Mouse (Mus musculus) limb, embryonic 13.5 days (tissue): ENCODE data around the gene Hist1h4b. TPM values are rescaled to one million over a fixed set of nuclear protein-coding genes. Genes with fewer than 3 reads are reported as not detected.
"Not testable (repeated sequence)": the region's sequence is repeated elsewhere in the genome, so short reads cannot be mapped to it uniquely, and the experiment has no call there.

Source experiments
- ATAC-seq: fragments of 200-750 bp; cut with Nextera tagmentation; 2 replicates; pipeline ENCODE4 v1.8.0; 2017; ENCODE audit warnings: low read depth, moderate number of reproducible peaks, moderate TSS enrichment; ENCODE audit not compliant: low FRiP score
- H3K27ac ChIP-seq: fragments of 300-500 bp; sonication (generic); 2 replicates; pipeline ENCODE4 v1.5.1; 2015; ENCODE audit warnings: inconsistent platforms, mild to moderate bottlenecking, moderate library complexity
- H3K27me3 ChIP-seq: fragments of 300-500 bp; sonication (generic); 2 replicates; pipeline ENCODE4 v1.6.1; 2015; ENCODE audit warnings: mild to moderate bottlenecking, inconsistent platforms
- H3K36me3 ChIP-seq: fragments of 300-500 bp; sonication (generic); 2 replicates; pipeline ENCODE4 v1.6.1; 2015; ENCODE audit warnings: inconsistent platforms, mild to moderate bottlenecking, moderate library complexity
- H3K4me1 ChIP-seq: fragments of 300-500 bp; sonication (generic); 2 replicates; pipeline ENCODE4 v1.6.1; 2015; ENCODE audit warnings: inconsistent platforms
- H3K4me2 ChIP-seq: fragments of 300-500 bp; sonication (generic); replicated peaks from 2 replicates; pipeline ENCODE4 v1.6.1; 2015; ENCODE audit warnings: inconsistent platforms, mild to moderate bottlenecking, moderate library complexity
- H3K4me3 ChIP-seq: fragments of 300-500 bp; sonication (generic); 2 replicates; pipeline ENCODE4 v1.5.1; 2015; ENCODE audit warnings: moderate library complexity, mild to moderate bottlenecking, inconsistent platforms
- H3K9ac ChIP-seq: fragments of 300-500 bp; sonication (generic); 2 replicates; pipeline ENCODE4 v1.6.1; 2015; ENCODE audit warnings: mild to moderate bottlenecking, inconsistent platforms
- H3K9me3 ChIP-seq: fragments of 300-500 bp; sonication (generic); 2 replicates; pipeline ENCODE4 v1.6.1; 2016; ENCODE audit warnings: inconsistent platforms
- WGBS: fragments of 180-500 bp; shearing (Covaris S2); methylation state at CpG from one replicate; pipeline ENCODE4 v1.1.7; 2015; 5-methylcytosine and 5-hydroxymethylcytosine counted together
- polyA plus RNA-seq: library from polyadenylated mRNA; unstranded; fragments of >200 nt; fragmentation: Nextera tagmentation; extraction: Ambion mirVana; gene quantifications from 2 replicates; pipeline ENCODE4 v1.2.1, GENCODE M21; 2015

The Hist1h4b gene
- polyA plus RNA-seq, 1 experiment from 2014 or later: 7.2 TPM

GRCm38 (mm10) chr13:23743215-23743614 is 13.6 kb upstream of the Hist1h4b start:
- no peak overlapping the region for H3K4me3 ChIP-seq
- peaks cover 29% of the 10 kb centered on the region for H3K4me1 ChIP-seq
- H3K9me3 ChIP-seq: no peaks in the 10 kb centered on the region
- WGBS: 82% methylated on average over 5 of the region's 5 CpGs
- no peaks in the 10 kb centered on the region for H3K36me3 ChIP-seq
- H3K9ac ChIP-seq: no peak overlapping the region
- no peak overlapping the region for H3K27ac ChIP-seq
- H3K27me3 ChIP-seq: no peaks in the 10 kb centered on the region
- no peak overlapping the region for H3K4me2 ChIP-seq
- no peak for ATAC-seq

GRCm38 (mm10) chr13:23743963-23744362 is 12.8 kb upstream of the Hist1h4b start:
- no peaks in the 10 kb centered on the region for H3K9me3 ChIP-seq
- H3K27me3 ChIP-seq: no peaks in the 10 kb centered on the region
- H3K27ac ChIP-seq: peak overlapping the region; percentile 72; the same call in 1 of the 2 replicates
- peaks cover 34% of the 10 kb centered on the region for H3K4me1 ChIP-seq
- H3K4me2 ChIP-seq: peak overlapping the region; percentile 69
- WGBS: 40% methylated on average over 4 of the region's 4 CpGs
- no peaks in the 10 kb centered on the region for H3K36me3 ChIP-seq
- ATAC-seq: no peak
- H3K4me3 ChIP-seq: peak overlapping the region; percentile 49
- H3K9ac ChIP-seq: peak overlapping the region; percentile 69

DNA sequence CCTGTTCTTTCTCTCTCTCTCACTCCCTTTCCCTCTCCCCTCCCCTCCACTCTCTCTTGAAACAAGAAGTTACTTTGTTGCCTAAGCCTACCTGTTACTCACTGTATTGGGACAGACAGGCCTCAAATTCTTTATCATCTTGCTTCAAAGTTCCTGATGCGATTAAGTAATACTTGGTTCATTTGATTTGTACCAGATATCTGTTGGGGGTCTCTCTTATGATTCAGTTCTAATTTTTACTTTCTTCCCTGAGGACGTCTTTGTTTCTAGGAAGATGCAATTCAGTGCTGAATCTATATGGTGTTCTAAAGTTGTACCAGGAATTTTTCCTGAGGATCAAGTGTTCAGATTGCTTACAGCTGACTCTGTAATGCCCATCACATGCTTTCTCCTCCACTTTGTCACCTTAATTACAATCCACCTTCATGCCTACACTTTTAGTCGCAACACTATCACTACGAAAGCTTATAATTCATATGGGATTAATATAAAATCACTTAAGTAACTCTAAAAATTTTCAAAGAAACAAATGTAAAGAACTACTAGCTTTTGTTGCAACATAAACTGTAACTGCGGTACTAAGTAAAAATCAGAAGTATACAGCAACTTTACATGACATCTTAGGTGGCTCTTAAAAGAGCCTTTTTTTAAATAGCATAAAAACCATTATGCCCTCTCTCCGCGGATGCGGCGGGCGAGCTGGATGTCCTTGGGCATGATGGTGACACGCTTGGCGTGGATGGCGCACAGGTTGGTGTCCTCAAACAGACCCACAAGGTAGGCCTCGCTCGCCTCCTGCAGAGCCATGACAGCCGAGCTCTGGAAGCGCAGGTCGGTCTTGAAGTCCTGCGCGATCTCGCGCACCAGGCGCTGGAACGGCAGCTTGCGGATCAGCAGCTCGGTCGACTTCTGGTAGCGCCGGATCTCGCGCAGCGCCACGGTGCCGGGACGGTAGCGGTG is 12.1 kb upstream of the Hist1h4b start:
- Histone ChIP-seq H3K27me3 (no peaks in the 10 kb centered on the region), H3K9ac (peak overlapping the region; percentile 69), H3K36me3 (no peaks in the 10 kb centered on the region), H3K4me2 (peak overlapping the region; percentile 69), H3K4me3 (peak overlapping the region; percentile 49), H3K27ac (peak overlapping the region; percentile 72), H3K4me1 (peaks cover 34% of the 10 kb centered on the region), H3K9me3 (no peaks in the 10 kb centered on the region)
- no peak for ATAC-seq
- WGBS: under 1% methylated on average over 22 of the region's 36 CpGs

GRCm38 (mm10) chr13:23745381-23746161 is 11.2 kb upstream of the Hist1h4b start, which contains the start of gene Hist1h3c:
Gene Hist1h3c (minus strand): TSS chr13:23745602.
- H3K4me2 ChIP-seq: peak within 1 kb of the TSS; percentile 69
- H3K4me1 ChIP-seq: peaks cover 30% of the 10 kb centered on the region
- no peaks in the 10 kb centered on the region for H3K36me3 ChIP-seq
- H3K9me3 ChIP-seq: no peaks in the 10 kb centered on the region
- peak within 1 kb of the TSS; percentile 73 for H3K9ac ChIP-seq
- ATAC-seq: peak; percentile 74
- H3K27ac ChIP-seq: peak within 1 kb of the TSS; percentile 99
- peak within 1 kb of the TSS; percentile 49 for H3K4me3 ChIP-seq
- no peaks in the 10 kb centered on the region for H3K27me3 ChIP-seq
- WGBS: under 1% methylated on average over 28 of the region's 28 CpGs

GRCm38 (mm10) chr13:23746201-23747080 is 10.4 kb upstream of the Hist1h4b start, which contains the start of gene Hist1h2bb:
Gene Hist1h2bb (plus strand): TSS chr13:23746734.
- Histone ChIP-seq H3K4me1 (peaks cover 25% of the 10 kb centered on the region), H3K27ac (peak within 1 kb of the TSS; percentile 99), H3K9ac (peak within 1 kb of the TSS; percentile 73), H3K4me3 (peak within 1 kb of the TSS; percentile 49), H3K4me2 (peak within 1 kb of the TSS; percentile 69)
- not testable (repeated sequence) for H3K27me3 ChIP-seq, H3K9me3 ChIP-seq, H3K36me3 ChIP-seq
- WGBS: under 1% methylated on average over 44 of the region's 58 CpGs
- ATAC-seq: peak; percentile 93

DNA sequence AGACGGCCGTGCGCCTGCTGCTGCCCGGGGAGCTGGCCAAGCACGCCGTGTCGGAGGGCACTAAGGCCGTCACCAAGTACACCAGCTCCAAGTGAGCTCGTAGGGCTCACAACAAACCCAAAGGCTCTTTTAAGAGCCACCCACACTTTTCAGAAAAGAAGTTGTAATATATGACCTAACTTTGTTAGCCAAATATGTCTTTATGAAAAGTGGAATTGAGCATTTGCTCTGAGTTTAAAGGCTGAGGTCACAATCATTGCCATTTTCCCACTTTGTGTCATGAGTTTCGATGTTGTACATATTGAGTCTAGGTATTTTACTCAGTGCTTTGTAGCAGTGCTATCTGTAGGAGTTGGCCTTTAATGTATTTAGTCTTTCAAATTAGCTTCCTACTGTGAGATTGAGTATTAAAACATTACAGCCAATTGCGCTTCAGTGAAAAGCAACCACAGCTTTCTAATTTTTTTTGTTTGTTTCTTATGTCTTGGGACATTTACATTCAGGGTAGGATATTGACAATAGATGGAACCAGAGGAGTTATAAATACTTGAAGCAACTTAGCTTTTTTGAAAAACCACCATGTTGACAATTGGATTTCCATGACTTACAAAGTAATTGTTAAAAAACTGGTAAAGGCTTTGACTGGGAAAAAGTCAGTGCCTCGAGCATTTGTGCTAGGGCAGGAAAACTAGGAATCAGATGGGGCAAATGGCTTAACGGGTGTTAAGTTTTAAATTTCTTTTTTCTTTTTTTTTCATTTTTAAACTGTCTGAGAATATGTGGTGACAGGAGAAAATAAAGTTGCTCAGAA is 9.5 kb upstream of the Hist1h4b start:
- no peak for ATAC-seq
- H3K9ac ChIP-seq: peak overlapping the region; percentile 68
- WGBS: 3% methylated on average over 13 of the region's 13 CpGs

GRCm38 (mm10) chr13:23747892-23748288 is 8.9 kb upstream of the Hist1h4b start:
- Histone ChIP-seq H3K4me2 (peak overlapping the region; percentile 69), H3K4me3 (peak overlapping the region; percentile 49; the same call in 1 of the 2 replicates)
- ATAC-seq: no peak

More for the DNA sequence above, 9.5 kb upstream of the Hist1h4b start:
- no peaks in the 10 kb centered on the region for H3K36me3 ChIP-seq
- peak overlapping the region; percentile 69 for H3K4me2 ChIP-seq
- no peaks in the 10 kb centered on the region for H3K9me3 ChIP-seq
- no peaks in the 10 kb centered on the region for H3K27me3 ChIP-seq
- H3K4me3 ChIP-seq: peak overlapping the region; percentile 49
- H3K27ac ChIP-seq: peak overlapping the region; percentile 99
- H3K4me1 ChIP-seq: peaks cover 25% of the 10 kb centered on the region

GRCm38 (mm10) chr13:23749563-23750121 is 7.2 kb upstream of the Hist1h4b start:
- Histone ChIP-seq H3K9me3 (no peaks in the 10 kb centered on the region), H3K27ac (peak overlapping the region; percentile 84), H3K4me2 (no peak overlapping the region), H3K36me3 (no peaks in the 10 kb centered on the region), H3K27me3 (no peaks in the 10 kb centered on the region), H3K9ac (no peak overlapping the region), H3K4me1 (peaks cover 30% of the 10 kb centered on the region), H3K4me3 (no peak overlapping the region)
- no peak for ATAC-seq
- WGBS: 93% methylated on average over 5 of the region's 5 CpGs

More at GRCm38 (mm10) chr13:23747892-23748288, 8.9 kb upstream of the Hist1h4b start:
- 9% methylated on average over 4 of the region's 4 CpGs for WGBS
- Histone ChIP-seq H3K9me3 (no peaks in the 10 kb centered on the region), H3K27me3 (no peaks in the 10 kb centered on the region), H3K36me3 (no peaks in the 10 kb centered on the region), H3K9ac (peak overlapping the region; percentile 68), H3K27ac (peak overlapping the region; percentile 99), H3K4me1 (peaks cover 29% of the 10 kb centered on the region)

DNA sequence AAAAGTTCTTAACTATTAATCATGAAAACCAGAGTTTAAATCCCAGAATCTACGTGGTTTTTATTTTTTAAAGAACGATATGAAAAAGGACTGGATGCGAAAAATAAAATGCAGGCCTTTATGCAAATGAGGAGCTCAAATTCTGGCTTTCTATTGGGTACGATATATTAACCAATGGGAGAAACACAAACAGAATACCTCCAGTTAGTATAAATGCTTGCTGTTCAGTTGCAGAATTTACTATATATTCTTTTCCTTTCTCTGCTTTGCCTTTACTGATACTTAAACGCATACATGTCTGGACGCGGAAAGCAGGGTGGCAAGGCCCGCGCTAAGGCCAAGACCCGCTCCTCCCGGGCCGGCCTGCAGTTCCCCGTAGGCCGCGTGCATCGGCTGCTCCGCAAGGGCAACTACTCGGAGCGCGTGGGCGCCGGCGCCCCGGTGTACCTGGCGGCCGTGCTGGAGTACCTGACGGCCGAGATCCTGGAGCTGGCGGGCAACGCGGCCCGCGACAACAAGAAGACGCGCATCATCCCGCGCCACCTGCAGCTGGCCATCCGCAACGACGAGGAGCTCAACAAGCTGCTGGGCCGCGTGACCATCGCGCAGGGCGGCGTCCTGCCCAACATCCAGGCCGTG is 5.9 kb upstream of the Hist1h4b start, which contains the start of gene Hist1h2ab:
TSS of gene Hist1h2ab (plus strand) at position 288 of the 639 bp plus-strand sequence.
- Histone ChIP-seq H3K9ac (peak within 1 kb of the TSS; percentile 69), H3K4me3 (peak within 1 kb of the TSS; percentile 48), H3K4me1 (peaks cover 29% of the 10 kb centered on the region), H3K4me2 (peak within 1 kb of the TSS; percentile 65), H3K27ac (peak within 1 kb of the TSS; percentile 96)
- under 1% methylated on average over 32 of the region's 47 CpGs for WGBS
- peak; percentile 54 for ATAC-seq
- not testable (repeated sequence) for H3K9me3 ChIP-seq, H3K27me3 ChIP-seq, H3K36me3 ChIP-seq

- under 1% methylated on average over 11 of the region's 11 CpGs for WGBS
These were observed 5.3 kb upstream of the Hist1h4b start for GRCm38 (mm10) chr13:23751478-23751956.

More at GRCm38 (mm10) chr13:23751478-23751956, 5.3 kb upstream of the Hist1h4b start:
- Histone ChIP-seq H3K4me2 (peak overlapping the region; percentile 65), H3K9me3 (no peaks in the 10 kb centered on the region), H3K36me3 (no peaks in the 10 kb centered on the region), H3K4me1 (peaks cover 29% of the 10 kb centered on the region), H3K4me3 (peak overlapping the region; percentile 48), H3K9ac (peak overlapping the region; percentile 69), H3K27me3 (no peaks in the 10 kb centered on the region), H3K27ac (peak overlapping the region; percentile 96)
- ATAC-seq: no peak
